Mouse (Mus musculus) neutrophil, adult 83 days (primary cell): ENCODE results near the gene Nprl2. TPM values are rescaled to one million over a fixed set of nuclear protein-coding genes. Genes with fewer than 3 reads are reported as not detected.

Source experiments
- total RNA-seq, 2 experiments: library from RNA; stranded (reverse); gene quantifications; one replicate each; pipeline ENCODE4 v1.2.4; 2023

The Nprl2 gene
- 1 to 10 TPM; 9.0 to 9.8 TPM for total RNA-seq

DNA sequence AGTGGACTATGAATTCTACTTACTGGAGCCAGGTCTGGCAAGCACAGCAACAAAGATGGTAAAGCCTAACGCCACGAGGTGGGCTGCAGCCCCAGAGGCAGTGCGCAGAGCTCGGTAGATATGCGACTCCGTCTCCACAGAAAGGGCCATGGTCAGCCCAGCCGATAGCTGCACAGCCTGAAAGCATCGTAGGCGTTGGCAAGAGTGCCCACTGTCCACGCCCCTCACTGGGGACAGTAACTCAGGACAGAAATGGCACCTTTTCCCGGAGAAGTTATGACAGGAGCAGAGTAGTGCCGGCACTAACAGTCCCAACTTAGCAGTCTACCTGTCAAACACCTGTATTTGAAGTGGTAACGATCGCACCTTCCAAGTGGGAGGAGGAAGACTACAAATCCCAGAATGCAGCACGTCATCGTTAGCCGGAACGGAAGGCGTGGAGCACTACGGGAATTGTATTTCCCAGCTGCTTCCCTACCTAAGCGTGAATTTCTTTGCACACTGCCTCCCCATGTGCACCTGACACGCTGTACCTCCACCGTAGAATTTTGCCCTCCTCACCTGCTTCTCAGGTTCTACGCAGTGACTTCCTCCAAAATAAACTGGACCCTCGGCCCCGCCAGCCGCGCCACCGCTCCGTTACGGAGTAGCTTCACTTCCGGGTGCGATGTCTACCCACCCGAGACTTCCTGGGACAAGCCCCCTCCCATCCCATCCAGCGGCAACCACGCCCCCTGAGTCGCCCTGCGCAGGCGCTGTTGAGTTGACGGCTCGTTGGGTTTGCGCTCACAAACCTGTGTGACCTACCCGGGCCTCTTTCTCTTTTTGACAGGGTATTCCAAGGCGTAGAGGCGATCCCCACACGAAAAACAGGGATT lies at the start of gene Nprl2, which contains the start of gene Cyb561d2:
Nprl2 (plus strand) TSS at position 753 of the 878 bp plus-strand sequence.
Cyb561d2 (minus strand) TSS at position 720 of the 878 bp plus-strand sequence.

DNA sequence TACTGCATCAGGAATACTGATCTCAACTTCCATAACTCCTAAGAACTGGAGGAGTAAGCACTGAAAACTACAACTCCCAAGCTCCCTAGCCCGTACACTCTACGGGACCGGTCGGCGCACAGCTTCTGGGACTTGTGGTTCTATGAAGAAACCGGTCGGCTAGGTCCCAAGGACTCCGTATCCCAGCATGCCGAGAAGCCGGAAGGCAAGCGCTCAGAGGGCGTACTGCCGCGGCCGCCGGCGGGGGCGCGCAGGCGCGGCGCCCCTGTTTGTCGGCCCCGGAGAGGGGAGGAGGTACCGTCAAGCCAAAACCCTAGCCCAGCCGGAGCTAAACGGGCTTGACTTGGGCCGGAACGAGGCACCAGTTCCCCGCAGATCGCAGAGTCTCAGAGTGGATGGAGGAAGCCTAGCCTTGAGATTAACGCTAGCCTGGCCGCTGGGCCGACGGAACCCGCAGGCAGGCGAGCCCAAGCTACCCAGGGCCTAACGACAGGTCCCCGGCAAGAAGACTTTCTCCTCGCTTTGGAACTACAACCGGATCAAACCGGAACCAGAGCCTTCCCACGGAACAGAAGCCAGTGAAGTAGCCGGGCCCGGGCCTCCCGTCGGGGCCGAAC lies 8.1 kb upstream of the Nprl2 start, which contains the start of gene Tmem115:
Tmem115 (plus strand) TSS at position 155 of the 617 bp plus-strand sequence.

DNA sequence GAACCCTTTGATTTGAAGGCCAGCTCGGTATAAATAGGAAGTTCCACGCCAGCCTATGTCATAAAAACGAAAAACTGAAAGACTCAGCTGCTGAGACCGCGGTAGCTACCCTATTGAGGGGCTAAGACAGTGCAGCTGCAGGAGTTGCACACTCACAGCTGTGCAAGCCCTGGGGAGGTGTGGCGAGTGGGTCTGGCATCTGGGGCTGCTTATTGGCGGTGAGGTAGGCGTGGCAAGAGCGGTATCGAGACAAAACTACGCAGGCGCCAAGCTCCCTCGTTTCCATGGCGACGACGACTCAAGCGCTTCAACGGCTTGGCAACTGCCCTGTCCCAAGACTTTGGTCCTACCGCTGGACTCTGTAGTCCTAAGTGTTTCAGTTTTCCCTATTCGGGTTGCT lies 5.0 kb downstream of the Nprl2 start, which contains the start of gene Zmynd10:
Zmynd10 (plus strand) TSS at position 273 of the 400 bp plus-strand sequence.

DNA sequence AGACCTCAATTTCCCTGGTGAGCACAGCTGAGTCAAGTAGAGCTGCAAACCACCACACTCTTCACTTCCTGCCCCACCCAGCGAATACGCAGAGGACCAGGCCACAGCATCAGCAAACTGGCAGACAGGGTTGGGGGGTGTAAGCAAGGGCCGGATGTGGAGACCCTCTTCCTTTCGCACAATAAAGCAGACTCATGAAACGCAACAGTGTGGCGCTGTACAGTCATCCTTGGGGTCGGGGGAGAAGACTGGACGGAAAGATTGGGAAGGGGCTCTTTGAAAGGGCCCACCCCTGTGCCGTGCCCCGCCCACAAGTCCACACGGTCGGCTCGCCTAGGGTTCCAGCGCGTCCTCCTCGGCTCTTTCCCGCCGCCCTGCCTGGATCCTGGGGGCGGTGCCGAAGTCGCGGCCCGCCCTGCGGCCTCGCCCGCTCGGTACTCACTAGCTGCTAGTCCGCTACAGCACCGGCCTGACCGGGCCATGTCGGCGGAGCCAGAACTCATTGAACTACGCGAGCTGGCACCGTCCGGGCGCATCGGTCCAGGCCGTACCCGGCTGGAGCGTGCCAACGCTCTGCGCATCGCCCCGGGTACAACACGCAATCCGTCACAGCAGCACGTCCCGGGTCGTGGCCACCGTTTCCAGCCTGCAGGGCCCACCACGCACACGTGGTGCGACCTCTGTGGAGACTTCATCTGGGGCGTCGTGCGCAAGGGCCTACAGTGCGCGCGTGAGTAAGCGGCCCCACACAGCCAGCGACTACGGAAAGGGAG lies 9.3 kb downstream of the Nprl2 start, which contains the start of gene Rassf1:
Rassf1 (plus strand) TSS at position 439 of the 773 bp plus-strand sequence.

DNA sequence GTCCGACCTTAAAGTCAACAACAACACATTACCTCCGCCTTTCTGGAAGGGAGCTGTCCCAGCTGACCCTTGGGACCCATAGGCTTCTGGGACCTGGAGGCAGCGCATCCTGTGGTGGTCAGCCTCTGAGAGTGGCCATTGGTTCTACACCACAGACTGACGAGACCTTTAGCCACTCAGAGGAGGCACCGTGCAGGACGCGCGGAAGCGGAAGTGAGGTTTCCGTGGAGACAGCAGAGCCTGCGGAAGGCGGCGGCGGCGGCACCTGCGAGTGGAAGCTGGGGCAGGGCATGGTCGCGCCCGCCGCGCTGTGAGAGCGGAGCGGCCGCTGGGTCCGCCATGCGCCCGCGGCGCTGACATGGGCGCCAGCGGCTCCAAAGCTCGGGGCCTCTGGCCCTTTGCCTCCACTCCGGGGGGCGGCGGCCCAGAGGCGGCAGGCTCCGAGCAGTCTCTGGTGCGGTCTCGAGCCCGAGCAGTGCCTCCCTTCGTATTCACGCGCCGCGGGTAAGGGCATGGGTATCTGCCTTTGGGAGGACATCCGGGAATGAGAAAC lies 21.1 kb downstream of the Nprl2 start, which contains the start of gene Tusc2:
Tusc2 (plus strand) TSS at position 227 of the 553 bp plus-strand sequence.

DNA sequence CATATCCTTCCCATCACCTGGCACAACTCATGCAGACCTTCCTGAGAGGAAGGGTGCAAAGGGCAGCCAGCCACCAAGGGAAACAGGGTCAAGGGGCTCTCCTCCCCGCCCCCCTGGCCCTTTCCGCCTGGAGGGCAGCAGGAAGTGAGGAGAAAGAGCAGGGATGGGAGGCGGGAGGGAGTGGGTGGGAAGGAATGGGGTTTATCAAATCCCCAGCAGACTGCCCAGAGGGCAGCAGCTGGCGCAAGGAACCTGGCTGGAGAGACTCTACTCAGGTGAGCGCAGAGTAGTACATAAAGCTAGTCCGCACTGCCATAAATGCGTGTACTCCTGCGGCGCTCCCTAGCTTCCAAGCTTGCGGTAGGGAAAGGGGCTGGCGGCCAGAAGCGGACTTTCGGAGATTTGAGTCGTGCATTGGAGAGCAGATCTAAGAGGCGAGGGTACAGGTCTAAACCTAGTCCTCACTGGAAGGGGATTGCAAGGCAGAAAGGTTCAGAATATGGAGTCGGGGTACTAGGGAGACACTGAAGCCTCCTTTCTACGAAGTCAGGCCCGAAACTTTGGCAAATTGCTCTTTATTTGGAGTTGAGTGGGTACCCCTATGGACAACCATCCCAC lies 25.8 kb downstream of the Nprl2 start, which contains the start of gene Hyal2:
Hyal2 (plus strand) TSS at position 244 of the 618 bp plus-strand sequence.

DNA sequence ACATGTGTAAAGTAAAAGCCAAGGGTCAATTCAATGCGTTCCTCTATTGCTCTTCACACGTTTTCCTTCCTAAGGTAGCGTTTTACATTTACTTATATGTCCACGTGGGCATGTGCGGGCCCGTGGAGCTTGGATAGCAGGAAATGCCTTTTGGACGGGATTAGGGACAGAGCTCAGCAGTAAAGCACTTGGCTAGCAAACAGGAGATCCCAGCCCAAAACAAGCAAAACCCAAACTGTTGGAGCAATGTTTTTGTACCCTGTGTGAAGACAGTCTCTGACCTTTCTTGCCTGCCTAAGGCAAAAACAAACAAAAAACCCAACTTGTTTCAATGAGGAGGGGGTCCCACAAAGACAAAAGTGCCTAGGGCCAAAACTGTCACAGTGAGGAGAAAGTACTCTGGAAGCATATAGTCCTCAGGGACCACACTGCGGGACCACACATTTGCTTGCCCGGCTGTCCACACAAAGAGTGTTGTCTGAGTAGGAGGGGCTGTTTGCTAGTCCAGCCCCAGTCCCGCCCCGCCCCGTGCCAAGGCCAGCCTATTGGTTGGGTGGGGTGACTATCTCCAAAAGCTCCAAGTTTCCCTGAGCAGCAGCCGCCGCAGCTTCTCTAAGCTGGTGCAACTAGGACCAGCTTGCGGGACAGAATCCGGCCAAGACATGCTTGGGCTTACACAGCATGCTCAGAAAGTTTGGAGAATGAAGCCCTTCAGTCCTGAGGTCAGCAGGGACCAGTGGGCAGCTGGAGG lies 34.5 kb downstream of the Nprl2 start, which contains the start of gene Hyal1:
Hyal1 (plus strand) TSS at position 571 of the 751 bp plus-strand sequence.

DNA sequence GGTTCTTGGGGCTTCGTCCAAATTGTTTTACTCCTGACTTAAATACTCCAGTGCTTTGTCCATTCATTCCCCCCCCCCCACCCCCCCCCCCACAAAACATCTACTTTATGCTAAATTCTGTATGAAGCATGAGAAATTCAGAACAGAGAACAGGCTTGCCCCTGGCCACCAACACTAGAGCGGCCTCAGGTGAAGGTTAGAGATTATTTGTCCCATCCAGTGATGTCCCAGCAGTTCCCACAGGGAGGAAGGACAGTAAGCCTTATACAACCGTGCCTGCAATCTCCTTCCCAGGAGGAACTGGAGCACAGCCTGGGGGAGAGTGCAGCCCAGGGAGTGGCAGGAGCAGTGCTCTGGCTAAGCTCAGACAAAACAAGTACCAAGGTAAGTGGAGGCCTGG lies 36.6 kb downstream of the Nprl2 start, which contains the start of gene Naa80:
Naa80 (plus strand) TSS at position 301 of the 400 bp plus-strand sequence.

DNA sequence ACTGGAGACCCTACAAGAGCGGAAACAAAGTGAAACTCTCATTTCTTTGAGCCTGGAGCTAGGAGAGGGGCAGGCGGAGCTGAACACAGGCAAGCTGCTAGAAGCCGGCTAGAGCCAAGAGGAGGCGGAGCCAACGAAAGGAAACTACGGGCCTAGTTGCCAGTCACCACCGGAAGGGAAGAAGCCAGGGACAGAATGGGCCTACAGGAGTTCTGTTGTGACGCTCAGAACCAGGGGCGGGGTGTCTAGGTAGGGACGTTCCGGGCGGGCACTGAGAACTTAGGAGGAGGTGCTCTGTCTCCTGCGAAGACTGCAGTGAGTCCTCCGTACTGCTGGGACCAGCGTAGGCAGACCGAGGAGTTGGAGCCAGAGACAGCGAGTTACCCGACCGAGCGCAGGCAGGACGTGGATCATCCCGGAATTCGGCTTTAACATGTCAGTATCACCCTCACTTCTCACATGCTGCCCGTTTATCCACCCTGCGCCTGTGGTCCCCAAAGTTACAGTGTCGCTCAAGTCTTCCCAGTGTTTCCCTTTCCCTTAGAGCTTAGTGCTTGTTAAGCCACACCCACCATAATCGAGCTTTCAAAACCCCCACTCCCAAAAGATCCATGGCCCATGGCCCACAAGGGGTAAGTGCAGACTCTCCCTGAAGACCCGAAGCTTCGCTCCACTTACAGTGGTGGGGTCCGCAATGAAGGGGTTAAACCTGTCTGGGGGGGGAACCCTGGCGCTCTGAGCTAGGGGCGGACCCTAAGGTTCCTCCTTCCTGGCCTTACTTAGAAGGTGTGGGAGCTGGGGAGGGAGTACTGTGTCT lies 38.7 kb downstream of the Nprl2 start, which contains the start of gene Hyal3:
Hyal3 (plus strand) TSS at position 318 of the 817 bp plus-strand sequence.

DNA sequence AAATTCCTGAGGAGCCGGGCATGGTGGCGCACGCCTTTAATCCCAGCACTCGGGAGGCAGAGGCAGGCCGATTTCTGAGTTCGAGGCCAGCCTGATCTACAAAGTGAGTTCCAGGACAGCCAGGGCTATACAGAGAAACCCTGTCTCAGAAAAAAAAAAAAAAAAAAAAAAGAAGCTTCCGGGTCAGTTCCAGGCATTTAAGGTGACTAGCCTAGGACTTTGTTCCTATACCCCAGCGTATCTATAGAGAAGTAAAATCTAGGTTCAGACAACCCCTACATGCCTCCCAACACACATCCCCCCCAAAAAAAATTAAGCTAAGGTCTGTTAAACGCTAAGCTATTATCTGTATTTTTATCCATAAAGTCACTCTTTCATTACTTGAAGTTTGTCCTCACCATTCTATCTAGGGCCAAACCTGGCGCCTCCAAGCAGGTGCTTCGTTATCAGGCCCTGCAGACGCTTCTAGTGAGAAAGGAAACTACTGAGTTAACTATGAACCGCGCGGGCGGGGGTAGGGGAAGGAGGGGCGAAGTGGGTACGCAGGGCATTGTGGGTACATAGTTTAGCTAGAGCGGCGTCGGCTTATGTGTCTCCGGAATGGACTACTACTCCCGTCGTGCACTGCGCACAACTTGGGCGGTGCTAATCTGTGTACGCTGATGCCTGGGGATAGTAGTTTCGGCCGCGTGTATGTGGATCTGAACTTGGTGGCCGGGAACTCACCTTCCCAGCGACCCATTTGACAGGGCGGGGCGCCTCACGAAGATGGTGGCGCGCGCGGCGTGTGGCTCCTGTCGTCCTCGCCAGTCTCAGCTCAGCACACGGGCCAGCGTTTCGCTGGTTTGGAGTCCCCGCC lies 45.2 kb downstream of the Nprl2 start, which contains the start of gene Ifrd2:
Ifrd2 (plus strand) TSS at position 669 of the 859 bp plus-strand sequence.

Other genes starting within 250 kb of the Nprl2 start
- 1 to 10 TPM; 2.6 to 4.1 TPM for gene Cish, start 246.2 kb upstream of the Nprl2 start, total RNA-seq
- 1 to 10 TPM; 6.0 to 7.2 TPM for gene Hemk1, start 203.9 kb upstream of the Nprl2 start, total RNA-seq
- gene 6430571L13Rik, start 201.6 kb upstream of the Nprl2 start, total RNA-seq = under 1 TPM in 1 of 2 experiments, not detected in 1; 0.20 TPM
- gene Cacna2d2, start 142.6 kb upstream of the Nprl2 start, total RNA-seq = under 1 TPM; 0.20 to 0.22 TPM
- 10 to 100 TPM; 14.3 to 17.0 TPM for gene Tmem115, start 8.3 kb upstream of the Nprl2 start, total RNA-seq
- gene Cyb561d2, start within 50 bp of the Nprl2 start, total RNA-seq = 1 to 10 TPM; 5.9 to 7.1 TPM
- gene Zmynd10, start 5.1 kb downstream of the Nprl2 start, total RNA-seq = under 1 TPM in 1 of 2 experiments, not detected in 1; 0.44 TPM
- gene Rassf1, start 9.3 kb downstream of the Nprl2 start, total RNA-seq = 10 to 100 TPM; 41.6 to 45.8 TPM
- gene Tusc2, start 21.0 kb downstream of the Nprl2 start, total RNA-seq = 1 to 10 TPM; 9.0 to 9.8 TPM
- gene Hyal2, start 25.7 kb downstream of the Nprl2 start, total RNA-seq = 1 to 10 TPM; 3.9 to 4.1 TPM
- gene Hyal1, start 34.7 kb downstream of the Nprl2 start, total RNA-seq = 1 to 10 TPM; 1.1 to 1.6 TPM
- gene Naa80, start 36.7 kb downstream of the Nprl2 start, total RNA-seq = 10 to 100 TPM in 1 of 2 experiments, 1 to 10 TPM in 1; 9.2 to 10.3 TPM
- 1 to 10 TPM in 1 of 2 experiments, under 1 TPM in 1; 0.95 to 2.3 TPM for gene Hyal3, start 38.6 kb downstream of the Nprl2 start, total RNA-seq
- 10 to 100 TPM; 29.3 to 35.9 TPM for gene Ifrd2, start 45.4 kb downstream of the Nprl2 start, total RNA-seq
- 1 to 10 TPM in 1 of 2 experiments, under 1 TPM in 1; 0.13 to 1.2 TPM for gene Sema3b, start 67.0 kb downstream of the Nprl2 start, total RNA-seq
- 1,000 to 10,000 TPM; 1,138 to 1,140 TPM for gene Gnai2, start 93.1 kb downstream of the Nprl2 start, total RNA-seq
- not detected for gene Slc38a3, start 127.3 kb downstream of the Nprl2 start, total RNA-seq
- gene Gnat1, start 137.5 kb downstream of the Nprl2 start, total RNA-seq = not detected
- gene Sema3f, start 168.2 kb downstream of the Nprl2 start, total RNA-seq = not detected
- 100 to 1,000 TPM; 182 to 203 TPM for gene Rbm5, start 228.8 kb downstream of the Nprl2 start, total RNA-seq